Comparison of ENCODE assay signal across 8 mouse cellular contexts in the genomic region with DNA sequence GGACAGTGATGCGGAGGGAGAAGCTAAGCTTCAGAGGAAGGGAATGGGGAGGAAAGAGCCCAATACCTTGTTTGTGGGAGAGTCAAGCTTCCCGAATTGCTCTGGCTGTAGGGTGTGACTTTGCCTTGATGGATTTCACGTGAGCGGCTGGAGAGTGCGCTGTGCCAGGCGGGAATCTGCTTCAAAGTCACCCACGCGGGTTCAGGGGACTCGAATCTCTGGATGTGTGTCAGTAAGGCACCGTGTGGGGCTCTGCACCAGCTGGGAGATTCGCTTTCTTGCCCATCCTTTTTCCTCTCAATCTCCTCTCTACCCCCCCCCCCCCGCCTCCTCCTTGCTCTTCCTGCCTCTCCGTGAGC. TPM values are rescaled to one million over a fixed set of nuclear protein-coding genes. Genes with fewer than 3 reads are reported as not detected.
A peak's percentile ranks its signal among the peaks of the same experiment; 100 is the strongest.
DNase-seq lines count a peak whose midpoint lies in the region; ATAC-seq and TF ChIP-seq lines count a peak whose summit lies in the region.

No protein-coding gene starts in this region.

- intact Hi-C loops in gastrocnemius, adult 2 months (cut with DNase I) = loop anchor here (2.0 to 5.0 kb wide), 4 partner anchors 159 to 553 kb away; no protein-coding TSS in a partner anchor

- H3K4me2 ChIP-seq in liver, embryonic 12.5 days = peak overlapping the region; percentile 60

- ATAC-seq in liver, embryonic 12.5 days = peak; percentile 46; the same call in 1 of the 2 replicates

- 0 out of 2 replicates have a peak, but pooled peaks have one; percentile 0 for TF ChIP-seq POLR2A in testis, adult 2 months (IDR thresholded peaks at IDR 0.05; ENCODE audit: control insufficient read depth, low read depth, low read length)

- H3K9me3 ChIP-seq in liver, embryonic 12.5 days (replicated peaks) = no peaks in the 10 kb centered on the region

- H3K4me1 ChIP-seq in testis, adult 2 months (ENCODE audit: control insufficient read depth, insufficient read depth, low read length) = peaks cover 7% of the 10 kb centered on the region
- peaks cover 10% of the 10 kb centered on the region for H3K4me1 ChIP-seq in liver, embryonic 12.5 days

- H3K36me3 ChIP-seq in testis, adult 2 months (ENCODE audit: control insufficient read depth, insufficient read depth, low read length) = no peaks in the 10 kb centered on the region
- H3K36me3 ChIP-seq in liver, embryonic 12.5 days = no peaks in the 10 kb centered on the region

- H3K4me3 ChIP-seq in gastrocnemius, adult 2 months = peak overlapping the region; percentile 67
- H3K4me3 ChIP-seq in testis, adult 2 months (ENCODE audit: control insufficient read depth, low read depth, low read length) = peak overlapping the region; percentile 80
- H3K4me3 ChIP-seq in liver, embryonic 12.5 days = peak overlapping the region; percentile 2; the same call in 1 of the 2 replicates

- peak overlapping the region; percentile 69 for H3K27ac ChIP-seq in gastrocnemius, adult 2 months
- no peak overlapping the region for H3K27ac ChIP-seq in testis, adult 2 months (ENCODE audit: control insufficient read depth, insufficient read depth, low read depth, low read length)
- no peak overlapping the region for H3K27ac ChIP-seq in liver, embryonic 12.5 days

- no peak for DNase-seq in gastrocnemius, adult 2 months
- no peak for DNase-seq in gastrocnemius, postnatal 4 days (ENCODE audit: low spot score in 2 of 2)
- DNase-seq in testis, postnatal 10 days (ENCODE audit: low spot score) = no peak
- no peak for DNase-seq in embryo, embryonic 9.5 days (ENCODE audit: extremely low spot score)
- no peak for DNase-seq in spleen, postnatal 4 days (ENCODE audit: low spot score in 2 of 2)
- DNase-seq in gastrocnemius, adult 8-10 months (ENCODE audit: low spot score in 2 of 2) = no peak

- TF ChIP-seq CTCF in gastrocnemius, adult 2 months (IDR thresholded peaks at IDR 0.05) = no peak
- no peak for TF ChIP-seq CTCF in testis, adult 2 months (IDR thresholded peaks at IDR 0.05; ENCODE audit: control insufficient read depth, insufficient read depth, insufficient replicate concordance, low read depth, low read length)

- no peak overlapping the region for H3K9ac ChIP-seq in liver, embryonic 12.5 days

- 14% methylated on average over 12 of the region's 13 CpGs for WGBS in liver, embryonic 12.5 days (ENCODE audit: insufficient replicate concordance)

- no peaks in the 10 kb centered on the region for H3K27me3 ChIP-seq in testis, adult 2 months (ENCODE audit: control insufficient read depth, insufficient read depth, low read length)
- peaks cover 28% of the 10 kb centered on the region; the same call in 1 of the 2 replicates for H3K27me3 ChIP-seq in liver, embryonic 12.5 days (replicated peaks)

RNA-seq across cellular contexts. Expression of gene Synm, which starts 44.3 kb away (rescaled TPM):
- total RNA-seq in gastrocnemius, adult 2 months (2021) = 100 to 1,000 TPM; 235 to 336 TPM
- total RNA-seq in gastrocnemius, postnatal 4 days (2021) = 10 to 100 TPM; 28.3 to 34.2 TPM
- polyA plus RNA-seq in testis, adult 2 months (2012; rRNA removed) = 3.3 and 4.4 TPM in 2 replicates
- 0.13 and 0.17 TPM in 2 replicates for polyA plus RNA-seq in liver, embryonic 12.5 days (2016; fragmentation: Nextera tagmentation; extraction: Ambion mirVana)
- total RNA-seq in gastrocnemius, adult 8-10 months (2022) = 100 to 1,000 TPM; 268 to 577 (median 411) TPM

Comparison
In these comparisons a context has a peak if more than half of its experiments do, and no peak if none do; other contexts are left out.
1. RNA of gene Synm, which starts 44.3 kb away (total RNA-seq): 268 to 577 TPM in gastrocnemius, adult 8-10 months and 235 to 336 TPM in gastrocnemius, adult 2 months; 28.3 to 34.2 TPM in gastrocnemius, postnatal 4 days; every median in the first group is over 4 times any median in the second.
2. H3K4me3 ChIP-seq: peak in every context shown above with its lines; median percentile 80 in testis, adult 2 months; 67 in gastrocnemius, adult 2 months; 2 in liver, embryonic 12.5 days.